Mouse (Mus musculus) liver, postnatal 0 days (tissue): ENCODE results near the gene Gucy1b1. TPM values are rescaled to one million over a fixed set of nuclear protein-coding genes. Genes with fewer than 3 reads are reported as not detected.

ENCODE experiments used
- ATAC-seq: fragments of 200-750 bp; cut with Nextera tagmentation; 2 replicates; pipeline ENCODE4 v1.8.0; 2017; ENCODE audit warnings: mild to moderate bottlenecking, moderate library complexity
- DNase-seq: peaks from one replicate; pipeline ENCODE4 v3.0.0-alpha.2; 2016
- H3K27ac ChIP-seq: fragments of 300-500 bp; sonication (generic); 2 replicates; pipeline ENCODE4 v1.5.1; 2014; ENCODE audit warnings: antibody characterized with exemption, moderate library complexity, mild to moderate bottlenecking, low read depth
- H3K27me3 ChIP-seq: fragments of 300-500 bp; sonication (generic); 2 replicates; pipeline ENCODE4 v1.6.1; 2014; ENCODE audit warnings: low read length, control low read depth, mixed read lengths; ENCODE audit not compliant: insufficient read depth
- H3K36me3 ChIP-seq: fragments of 300-500 bp; sonication (generic); replicated peaks from 2 replicates; pipeline ENCODE4 v1.6.1; 2014; ENCODE audit warnings: mild to moderate bottlenecking, control low read depth, low read length, moderate library complexity, mixed read lengths; ENCODE audit not compliant: insufficient read depth
- H3K4me1 ChIP-seq: fragments of 300-500 bp; sonication (generic); 2 replicates; pipeline ENCODE4 v1.6.1; 2014; ENCODE audit warnings: antibody characterized with exemption, mild to moderate bottlenecking, control low read depth; ENCODE audit not compliant: insufficient read depth
- H3K4me2 ChIP-seq: fragments of 300-500 bp; sonication (generic); 2 replicates; pipeline ENCODE4 v1.6.1; 2014; ENCODE audit warnings: low read depth, mild to moderate bottlenecking, low read length, moderate library complexity, mixed read lengths
- H3K4me3 ChIP-seq: fragments of 300-500 bp; sonication (generic); 2 replicates; pipeline ENCODE4 v1.5.1; 2014; ENCODE audit warnings: low read depth, low read length
- H3K9ac ChIP-seq: fragments of 300-500 bp; sonication (generic); replicated peaks from 2 replicates; pipeline ENCODE4 v1.6.1; 2014; ENCODE audit warnings: mild to moderate bottlenecking, moderate library complexity
- H3K9me3 ChIP-seq: fragments of 300-500 bp; sonication (generic); 2 replicates; pipeline ENCODE4 v1.6.1; 2016; ENCODE audit warnings: mild to moderate bottlenecking, control low read depth, low read length, mixed read lengths
- CTCF ChIP-seq: sonication (generic); IDR thresholded peaks from 2 replicates; pipeline ENCODE4 v1.5.1; 2016; ENCODE audit warnings: antibody characterized with exemption, low read depth
- EP300 ChIP-seq: IDR thresholded peaks from 2 replicates; pipeline ENCODE4 v1.6.1; 2016; ENCODE audit warnings: antibody characterized with exemption, low read depth, mild to moderate bottlenecking
- WGBS: fragments of 180-500 bp; shearing (Covaris S2); extraction: QIAGEN DNeasy Blood & Tissue Kit; methylation state at CpG from one replicate; pipeline ENCODE4 v1.1.7; 2014; ENCODE audit not compliant: insufficient replicate concordance; 5-methylcytosine and 5-hydroxymethylcytosine counted together
- microRNA-seq: library from miRNA; unstranded; fragments of <30 nt; microRNA quantifications from one replicate; pipeline ENCODE4, GENCODE M21; 2016
- polyA plus RNA-seq: library from polyadenylated mRNA; unstranded; fragments of >200 nt; fragmentation: Nextera tagmentation; extraction: Ambion mirVana; gene quantifications from 2 replicates; pipeline ENCODE4 v1.2.1, GENCODE M21; 2015

Gucy1b1 gene
- polyA plus RNA-seq, 1 experiment from 2014 or later, result 7.7 TPM

DNA sequence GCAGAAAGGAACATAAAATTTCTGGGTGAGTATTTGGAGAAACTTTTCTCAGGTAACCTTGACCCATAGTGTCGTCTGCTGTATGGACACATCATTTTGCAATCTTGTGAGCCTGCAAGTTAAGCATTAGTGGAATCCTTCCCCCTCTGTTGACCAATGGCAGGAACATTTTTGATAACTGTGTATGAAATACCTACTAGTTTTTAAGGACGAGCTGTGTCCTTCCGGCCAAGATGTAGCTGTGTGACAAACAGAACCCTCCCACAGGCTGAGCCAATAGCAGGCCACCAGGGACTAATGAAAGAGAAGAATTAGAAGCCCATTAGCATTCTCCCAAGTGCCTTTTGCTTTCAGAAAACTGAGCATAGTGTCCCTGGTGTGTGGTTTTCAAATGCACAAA is 84.0 kb downstream of the Gucy1b1 start:
- no peak overlapping the region for H3K4me2 ChIP-seq
- no peaks in the 10 kb centered on the region for H3K9me3 ChIP-seq
- H3K36me3 ChIP-seq, result no peaks in the 10 kb centered on the region
- ATAC-seq (peak; percentile 96), DNase-seq (peak; percentile 47)
- H3K4me1 ChIP-seq, result peaks cover 7% of the 10 kb centered on the region
- no peaks in the 10 kb centered on the region for H3K27me3 ChIP-seq
- TF ChIP-seq EP300 (peak; percentile 95), CTCF (no peak)
- 46% methylated on average over 3 of the region's 3 CpGs for WGBS
- H3K4me3 ChIP-seq, result no peak overlapping the region
- H3K27ac ChIP-seq, result peak overlapping the region; percentile 69
- no peak overlapping the region for H3K9ac ChIP-seq

DNA sequence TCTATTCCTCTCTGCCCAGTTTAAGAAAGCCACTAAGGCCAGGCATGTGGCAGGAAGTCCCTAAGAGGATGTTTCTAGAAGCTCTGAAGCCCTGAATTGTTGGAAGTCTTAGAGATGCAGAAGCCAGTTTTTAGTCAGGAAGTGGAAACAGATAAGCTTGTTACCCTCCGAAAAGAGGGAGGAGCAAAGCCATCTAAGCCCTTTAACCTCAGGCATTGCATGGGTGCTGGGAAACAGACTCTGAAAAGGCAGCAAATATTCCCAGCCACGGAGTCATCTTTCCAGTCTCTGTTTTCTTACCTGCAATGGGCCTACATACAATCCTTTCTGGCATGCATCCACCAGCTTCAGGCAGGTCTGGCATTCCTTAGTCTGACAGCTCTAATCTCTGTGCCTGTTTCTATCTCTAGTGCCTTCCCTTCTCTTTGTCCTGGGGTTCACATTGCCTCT is 84.8 kb downstream of the Gucy1b1 start:
- WGBS, result 6% methylated on average over 2 of the region's 2 CpGs
- no peaks in the 10 kb centered on the region for H3K9me3 ChIP-seq
- no peak overlapping the region for H3K9ac ChIP-seq
- TF ChIP-seq EP300 (no peak), CTCF (no peak)
- no peaks in the 10 kb centered on the region for H3K36me3 ChIP-seq
- no peak for ATAC-seq
- H3K27ac ChIP-seq, result peak overlapping the region; percentile 80
- peaks cover 7% of the 10 kb centered on the region for H3K4me1 ChIP-seq
- peak; percentile 14 for DNase-seq
- no peak overlapping the region for H3K4me3 ChIP-seq
- no peaks in the 10 kb centered on the region for H3K27me3 ChIP-seq
- no peak overlapping the region for H3K4me2 ChIP-seq

DNA sequence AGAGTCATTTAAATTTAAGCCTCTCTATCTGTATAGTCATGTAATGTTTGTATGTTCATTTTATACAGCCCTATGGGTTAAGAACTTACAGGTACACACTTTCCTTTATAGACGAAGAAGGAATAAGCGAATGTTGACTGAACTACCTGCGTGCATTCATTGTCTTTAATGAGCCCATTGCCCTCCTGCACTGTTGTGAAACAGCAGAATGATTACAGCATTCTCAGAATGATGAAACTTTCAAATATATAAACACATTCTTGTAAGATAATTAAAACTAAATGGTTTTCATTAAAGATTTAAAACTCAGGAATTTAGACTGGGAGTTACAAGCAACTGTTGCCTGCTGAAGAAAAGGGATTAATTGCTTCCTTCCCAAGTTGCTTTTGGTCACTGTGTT is 86.9 kb downstream of the Gucy1b1 start:
- ATAC-seq, result no peak
- H3K9ac ChIP-seq, result no peak overlapping the region
- H3K36me3 ChIP-seq, result no peaks in the 10 kb centered on the region
- WGBS, result 74% methylated on average over 3 of the region's 3 CpGs
- no peak for DNase-seq
- no peaks in the 10 kb centered on the region for H3K27me3 ChIP-seq
- peaks cover 7% of the 10 kb centered on the region for H3K4me1 ChIP-seq
- no peak overlapping the region for H3K4me3 ChIP-seq
- H3K4me2 ChIP-seq, result no peak overlapping the region
- H3K27ac ChIP-seq, result 0 out of 2 replicates have a peak overlapping the region, but pooled peaks have one; percentile 18
- no peak for TF ChIP-seq CTCF
- peak; percentile 61; the same call in 1 of the 2 replicates for TF ChIP-seq EP300
- no peaks in the 10 kb centered on the region for H3K9me3 ChIP-seq

DNA sequence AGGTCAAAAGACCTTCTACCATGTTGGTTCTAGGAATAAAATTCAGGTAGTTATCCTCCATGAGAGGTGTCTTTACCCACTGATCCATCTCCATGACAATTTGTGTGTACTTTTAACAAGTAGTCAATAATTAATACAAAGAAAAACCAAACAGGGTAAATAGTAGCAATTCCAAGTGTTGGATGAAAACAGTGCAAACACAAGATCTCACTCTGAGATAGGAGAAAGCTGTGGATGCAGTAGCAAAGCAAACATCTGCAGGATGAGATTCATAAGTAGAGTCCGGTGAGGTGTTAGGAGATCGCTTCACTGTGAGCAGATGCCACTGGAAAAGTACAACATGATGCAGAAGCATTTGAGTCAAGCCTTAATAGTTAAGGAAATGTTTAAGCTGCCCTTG is 88.4 kb downstream of the Gucy1b1 start:
- TF ChIP-seq CTCF (no peak), EP300 (no peak)
- WGBS, result 68% methylated on average over 2 of the region's 2 CpGs
- H3K9me3 ChIP-seq, result no peaks in the 10 kb centered on the region
- no peak overlapping the region for H3K9ac ChIP-seq
- no peak overlapping the region for H3K27ac ChIP-seq
- DNase-seq (no peak), ATAC-seq (no peak)
- no peak overlapping the region for H3K4me2 ChIP-seq
- H3K4me3 ChIP-seq, result no peak overlapping the region
- H3K4me1 ChIP-seq, result peaks cover 7% of the 10 kb centered on the region
- H3K27me3 ChIP-seq, result no peaks in the 10 kb centered on the region
- no peaks in the 10 kb centered on the region for H3K36me3 ChIP-seq

DNA sequence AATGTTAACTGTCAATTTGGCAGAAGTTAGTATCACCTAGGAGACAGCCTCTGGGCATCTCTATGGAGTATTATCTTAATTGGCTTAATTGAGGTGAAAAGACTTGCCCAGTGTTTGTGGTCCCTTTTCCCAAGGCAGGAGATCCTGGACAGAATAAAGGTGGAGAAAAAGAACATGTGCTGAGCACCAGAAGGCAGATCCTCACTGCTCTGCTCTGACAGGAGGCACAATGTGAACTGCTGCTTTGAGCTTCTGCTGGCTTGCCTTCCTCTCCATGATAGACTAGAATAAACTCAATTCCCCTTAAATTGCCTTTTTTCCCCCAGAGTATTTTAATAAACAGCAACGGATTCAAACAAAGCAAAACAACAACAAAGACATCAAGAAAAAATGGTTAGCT is 89.4 kb downstream of the Gucy1b1 start:
- 50% methylated on average over 1 of the region's 1 CpGs for WGBS
- H3K27ac ChIP-seq, result no peak overlapping the region
- TF ChIP-seq EP300 (no peak), CTCF (no peak)
- H3K4me1 ChIP-seq, result peaks cover 7% of the 10 kb centered on the region
- H3K36me3 ChIP-seq, result no peaks in the 10 kb centered on the region
- H3K9me3 ChIP-seq, result no peaks in the 10 kb centered on the region
- ATAC-seq (no peak), DNase-seq (no peak)
- H3K4me3 ChIP-seq, result no peak overlapping the region
- no peak overlapping the region for H3K4me2 ChIP-seq
- H3K9ac ChIP-seq, result no peak overlapping the region
- H3K27me3 ChIP-seq, result no peaks in the 10 kb centered on the region

DNA sequence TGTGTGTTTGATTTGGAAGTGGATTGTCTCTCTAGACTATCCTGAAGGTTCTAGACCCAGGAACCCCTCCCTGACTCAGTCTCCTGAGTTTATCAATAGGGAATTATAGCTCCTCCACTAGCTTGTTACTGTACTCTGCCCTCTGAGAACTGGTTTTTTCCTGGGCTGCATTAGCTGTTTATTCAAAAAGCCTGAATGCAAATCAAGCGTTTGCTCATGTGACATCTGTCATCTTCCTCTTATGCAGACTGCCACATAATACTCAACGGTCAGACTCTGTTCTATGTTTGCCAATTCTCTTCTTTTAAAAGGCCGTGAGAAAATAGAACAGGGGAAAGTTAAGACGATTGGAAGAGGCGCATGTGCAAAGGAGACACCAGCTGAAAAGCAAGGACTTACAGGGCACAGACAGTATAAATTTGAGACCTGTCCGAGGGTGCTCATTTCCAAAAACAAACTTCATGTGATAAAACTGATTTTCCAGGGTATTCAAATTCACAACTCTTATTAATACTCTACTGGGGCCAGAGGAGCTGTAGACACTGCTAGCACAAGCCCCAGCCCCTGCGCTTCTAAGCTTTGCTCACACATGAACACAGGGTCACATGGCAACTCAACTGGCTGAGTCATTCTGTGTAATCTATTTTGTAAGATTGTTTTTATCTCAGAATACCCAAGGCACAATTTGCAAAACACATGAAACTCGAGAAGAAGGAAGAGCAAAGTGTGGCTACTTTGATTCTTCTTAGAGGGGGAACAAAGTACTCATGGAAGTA is 91.2 kb downstream of the Gucy1b1 start:
- DNase-seq, result no peak
- Histone ChIP-seq H3K36me3 (no peaks in the 10 kb centered on the region), H3K4me2 (peak overlapping the region; percentile 20; the same call in 1 of the 2 replicates), H3K27ac (peak overlapping the region; percentile 29; the same call in 1 of the 2 replicates), H3K4me3 (no peak overlapping the region), H3K4me1 (no peaks in the 10 kb centered on the region), H3K27me3 (no peaks in the 10 kb centered on the region), H3K9me3 (no peaks in the 10 kb centered on the region), H3K9ac (no peak overlapping the region)
- TF ChIP-seq CTCF, result no peak
- TF ChIP-seq EP300, result no peak
- peak; percentile 41; the same call in 1 of the 2 replicates for ATAC-seq
- WGBS, result 60% methylated on average over 8 of the region's 8 CpGs

Small RNA genes lying within 50 kb of the gene (microRNA-seq; reads per million reads assigned to microRNA genes)
- not detected for gene Mir7010

Other genes starting within 250 kb of the Gucy1b1 start
- 33.7 and 35.6 TPM in 2 replicates for gene Ctso, start 142.1 kb downstream of the Gucy1b1 start, polyA plus RNA-seq
- gene Tdo2, start 98.5 kb downstream of the Gucy1b1 start, polyA plus RNA-seq, result 8.6 and 9.3 TPM in 2 replicates
- gene Asic5, start 92.4 kb downstream of the Gucy1b1 start, polyA plus RNA-seq, result 0.64 and 1.1 TPM in 2 replicates
- gene Gucy1a1, start 71.1 kb upstream of the Gucy1b1 start, polyA plus RNA-seq, result 6.4 and 8.2 TPM in 2 replicates